Mouse (Mus musculus): ENCODE measurements around the gene Ptprf. TPM values are rescaled to one million over a fixed set of nuclear protein-coding genes. Genes with fewer than 3 reads are reported as not detected.

The Ptprf gene
- total and polyA plus RNA-seq, 2 experiments, result 40.1 to 89.8 TPM

DNA sequence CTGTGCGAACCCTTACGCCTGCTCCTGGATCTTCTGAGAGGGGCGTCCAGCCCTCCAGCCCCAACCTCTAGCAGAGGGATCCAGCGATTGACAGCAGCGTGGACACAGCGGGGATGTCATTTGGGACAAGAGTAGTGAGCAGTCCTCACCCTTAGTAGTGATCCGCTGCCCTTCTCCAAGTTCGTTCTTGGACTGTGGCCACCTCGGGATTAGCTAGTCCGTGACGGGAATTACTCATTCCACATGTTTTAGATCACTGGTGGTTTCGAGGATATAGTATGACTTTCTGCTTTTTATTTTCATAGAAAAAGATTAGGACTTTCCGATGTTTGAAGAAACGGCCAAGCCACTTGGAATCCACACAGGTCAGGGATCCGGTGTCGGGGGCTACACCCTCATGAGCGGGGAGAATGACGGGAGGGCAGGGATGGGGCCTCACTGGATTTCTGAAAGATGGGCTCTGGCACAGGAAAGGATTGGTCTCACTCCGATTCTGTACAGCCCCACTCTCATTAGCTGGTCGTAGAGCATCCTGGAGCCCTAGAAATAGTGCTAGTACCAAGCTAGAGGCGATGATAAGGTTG lies 15.0 kb upstream of the Ptprf start:
- Histone ChIP-seq H3K79me2 (ENCODE audit: control insufficient read depth, insufficient read depth, low read length) (no peaks in the 10 kb centered on the region), H3K27ac (replicated peaks; ENCODE audit: insufficient read depth, low read depth, low read length) (no peak overlapping the region), H3K4me3 (ENCODE audit: insufficient read depth, low read depth, low read length) (no peak overlapping the region), H3K4me1 (ENCODE audit: control insufficient read depth, insufficient read depth, low read length) (no peaks in the 10 kb centered on the region), H3K36me3 (ENCODE audit: control insufficient read depth, insufficient read depth, low read length) (no peaks in the 10 kb centered on the region), H3K27me3 (ENCODE audit: control insufficient read depth, insufficient read depth, low read length) (no peaks in the 10 kb centered on the region), H3K9ac (ENCODE audit: low read depth, low read length) (no peak overlapping the region)
- WGBS, result 96% methylated on average over 21 of the region's 21 CpGs
- no peak for TF ChIP-seq CTCF (IDR thresholded peaks at IDR 0.05; ENCODE audit: low read depth, low read length)
- TF ChIP-seq POLR2A (IDR thresholded peaks at IDR 0.05; ENCODE audit: extremely low read depth, insufficient read depth, low read length), result no peak
- no peak for DNase-seq (ENCODE audit: extremely low read depth, low read depth, low spot score)

- no peaks in the 10 kb centered on the region for H3K4me1 ChIP-seq (ENCODE audit: control insufficient read depth, insufficient read depth, low read length)
- TF ChIP-seq POLR2A (IDR thresholded peaks at IDR 0.05; ENCODE audit: extremely low read depth, insufficient read depth, low read length), result no peak
- TF ChIP-seq CTCF (IDR thresholded peaks at IDR 0.05; ENCODE audit: low read depth, low read length), result no peak
- H3K27me3 ChIP-seq (ENCODE audit: control insufficient read depth, insufficient read depth, low read length), result no peaks in the 10 kb centered on the region
- no peak overlapping the region for H3K9ac ChIP-seq (ENCODE audit: low read depth, low read length)
- no peak overlapping the region for H3K27ac ChIP-seq (replicated peaks; ENCODE audit: insufficient read depth, low read depth, low read length)
- DNase-seq (ENCODE audit: extremely low read depth, low read depth, low spot score), result peak; percentile 59
- no peaks in the 10 kb centered on the region for H3K36me3 ChIP-seq (ENCODE audit: control insufficient read depth, insufficient read depth, low read length)
- WGBS, result 6% methylated on average over 4 of the region's 4 CpGs
- H3K79me2 ChIP-seq (ENCODE audit: control insufficient read depth, insufficient read depth, low read length), result no peaks in the 10 kb centered on the region
- H3K4me3 ChIP-seq (ENCODE audit: insufficient read depth, low read depth, low read length), result no peak overlapping the region
Observed at GRCm38 (mm10) chr4:118304984-118305383, 13.8 kb upstream of the Ptprf start.

- H3K27ac ChIP-seq (replicated peaks; ENCODE audit: insufficient read depth, low read depth, low read length), result no peak overlapping the region
- no peaks in the 10 kb centered on the region for H3K79me2 ChIP-seq (ENCODE audit: control insufficient read depth, insufficient read depth, low read length)
- 54% methylated on average over 5 of the region's 5 CpGs for WGBS
- no peaks in the 10 kb centered on the region for H3K27me3 ChIP-seq (ENCODE audit: control insufficient read depth, insufficient read depth, low read length)
- H3K36me3 ChIP-seq (ENCODE audit: control insufficient read depth, insufficient read depth, low read length), result no peaks in the 10 kb centered on the region
- H3K4me1 ChIP-seq (ENCODE audit: control insufficient read depth, insufficient read depth, low read length), result no peaks in the 10 kb centered on the region
- TF ChIP-seq CTCF (IDR thresholded peaks at IDR 0.05; ENCODE audit: low read depth, low read length) (no peak), POLR2A (IDR thresholded peaks at IDR 0.05; ENCODE audit: extremely low read depth, insufficient read depth, low read length) (no peak)
- H3K4me3 ChIP-seq (ENCODE audit: insufficient read depth, low read depth, low read length), result no peak overlapping the region
- DNase-seq (ENCODE audit: extremely low read depth, low read depth, low spot score), result no peak
- no peak overlapping the region for H3K9ac ChIP-seq (ENCODE audit: low read depth, low read length)
Observed at GRCm38 (mm10) chr4:118297844-118298243, 6.6 kb upstream of the Ptprf start.

GRCm38 (mm10) chr4:118295651-118296561 lies 4.7 kb upstream of the Ptprf start:
- Histone ChIP-seq H3K79me2 (ENCODE audit: control insufficient read depth, insufficient read depth, low read length) (peaks cover 3% of the 10 kb centered on the region; the same call in 1 of the 2 replicates), H3K27me3 (ENCODE audit: control insufficient read depth, insufficient read depth, low read length) (no peaks in the 10 kb centered on the region), H3K9ac (ENCODE audit: low read depth, low read length) (no peak overlapping the region), H3K27ac (replicated peaks; ENCODE audit: insufficient read depth, low read depth, low read length) (no peak overlapping the region), H3K36me3 (ENCODE audit: control insufficient read depth, insufficient read depth, low read length) (no peaks in the 10 kb centered on the region), H3K4me3 (ENCODE audit: insufficient read depth, low read depth, low read length) (no peak overlapping the region), H3K4me1 (ENCODE audit: control insufficient read depth, insufficient read depth, low read length) (peaks cover 7% of the 10 kb centered on the region)
- DNase-seq (ENCODE audit: extremely low read depth, low read depth, low spot score), result no peak
- WGBS, result 61% methylated on average over 17 of the region's 17 CpGs
- TF ChIP-seq POLR2A (IDR thresholded peaks at IDR 0.05; ENCODE audit: extremely low read depth, insufficient read depth, low read length) (no peak), CTCF (IDR thresholded peaks at IDR 0.05; ENCODE audit: low read depth, low read length) (no peak)

GRCm38 (mm10) chr4:118294811-118295210 lies 3.6 kb upstream of the Ptprf start:
- Histone ChIP-seq H3K79me2 (ENCODE audit: control insufficient read depth, insufficient read depth, low read length) (peaks cover 10% of the 10 kb centered on the region; the same call in 1 of the 2 replicates), H3K4me3 (ENCODE audit: insufficient read depth, low read depth, low read length) (no peak overlapping the region), H3K36me3 (ENCODE audit: control insufficient read depth, insufficient read depth, low read length) (no peaks in the 10 kb centered on the region), H3K9ac (ENCODE audit: low read depth, low read length) (no peak overlapping the region), H3K27me3 (ENCODE audit: control insufficient read depth, insufficient read depth, low read length) (no peaks in the 10 kb centered on the region), H3K4me1 (ENCODE audit: control insufficient read depth, insufficient read depth, low read length) (peaks cover 7% of the 10 kb centered on the region), H3K27ac (replicated peaks; ENCODE audit: insufficient read depth, low read depth, low read length) (no peak overlapping the region)
- no peak for DNase-seq (ENCODE audit: extremely low read depth, low read depth, low spot score)
- WGBS, result 91% methylated on average over 4 of the region's 4 CpGs
- TF ChIP-seq CTCF (IDR thresholded peaks at IDR 0.05; ENCODE audit: low read depth, low read length) (no peak), POLR2A (IDR thresholded peaks at IDR 0.05; ENCODE audit: extremely low read depth, insufficient read depth, low read length) (no peak)
